Mouse (Mus musculus) embryonic fibroblast, embryonic 13.5 days (primary cell): ENCODE data around the gene Tcte1.

Source experiments
- CTCF ChIP-seq: IDR thresholded peaks from 2 replicates; pipeline ENCODE4 v1.5.1; 2011; ENCODE audit warnings: mild to moderate bottlenecking, control low read depth, low read length, moderate library complexity, borderline replicate concordance; ENCODE audit not compliant: insufficient read depth
- POLR2A ChIP-seq: IDR thresholded peaks from 2 replicates; pipeline ENCODE4 v1.6.1; 2011; ENCODE audit warnings: low read depth, mild to moderate bottlenecking, control low read depth, low read length, moderate library complexity

- TF ChIP-seq CTCF = no peak
- TF ChIP-seq POLR2A = no peak
Measured at GRCm38 (mm10) chr17:45557998-45558862, 35.0 kb downstream of the Tcte1 start.
